Mouse (Mus musculus) olfactory bulb, adult 2 months (tissue): Measurements from ENCODE around the gene Gab2. TPM values are rescaled to one million over a fixed set of nuclear protein-coding genes. Genes with fewer than 3 reads are reported as not detected.

Source experiments
- H3K27ac ChIP-seq: fragments of 200-500 bp; 2 replicates; pipeline ENCODE4 v1.5.1; 2012; ENCODE audit warnings: low read depth, low read length; ENCODE audit not compliant: insufficient read depth
- H3K4me1 ChIP-seq: fragments of 200-500 bp; 2 replicates; pipeline ENCODE4 v1.6.1; 2012; ENCODE audit warnings: low read length; ENCODE audit not compliant: control insufficient read depth, insufficient read depth
- H3K4me3 ChIP-seq: fragments of 200-500 bp; 2 replicates; pipeline ENCODE4 v1.5.1; 2012; ENCODE audit warnings: mild to moderate bottlenecking, low read depth, low read length, moderate library complexity; ENCODE audit not compliant: insufficient read depth
- CTCF ChIP-seq: fragments of 200-500 bp; IDR thresholded peaks from 2 replicates; pipeline ENCODE4 v1.5.1; 2012; ENCODE audit warnings: low read depth, mild to moderate bottlenecking, low read length, moderate library complexity; ENCODE audit not compliant: insufficient read depth
- POLR2A ChIP-seq: fragments of 200-500 bp; IDR thresholded peaks from 2 replicates; pipeline ENCODE4 v1.6.1; 2012; ENCODE audit warnings: mild to moderate bottlenecking, low read depth, low read length, moderate library complexity; ENCODE audit not compliant: insufficient read depth
- WGBS: fragments of 180-500 bp; shearing (Covaris S2); methylation state at CpG from one replicate; pipeline ENCODE4 v1.1.7; 2018; 5-methylcytosine and 5-hydroxymethylcytosine counted together
- polyA plus RNA-seq: library from polyadenylated mRNA; stranded (reverse); fragments of >200 nt; gene quantifications from 2 replicates; pipeline ENCODE4 v1.2.4, GENCODE M21; 2012; ENCODE audit warnings: low replicate concordance; ENCODE audit not compliant: missing spikeins, insufficient read depth, insufficient read length

Gene Gab2
- polyA plus RNA-seq, 1 experiment = not detected

DNA sequence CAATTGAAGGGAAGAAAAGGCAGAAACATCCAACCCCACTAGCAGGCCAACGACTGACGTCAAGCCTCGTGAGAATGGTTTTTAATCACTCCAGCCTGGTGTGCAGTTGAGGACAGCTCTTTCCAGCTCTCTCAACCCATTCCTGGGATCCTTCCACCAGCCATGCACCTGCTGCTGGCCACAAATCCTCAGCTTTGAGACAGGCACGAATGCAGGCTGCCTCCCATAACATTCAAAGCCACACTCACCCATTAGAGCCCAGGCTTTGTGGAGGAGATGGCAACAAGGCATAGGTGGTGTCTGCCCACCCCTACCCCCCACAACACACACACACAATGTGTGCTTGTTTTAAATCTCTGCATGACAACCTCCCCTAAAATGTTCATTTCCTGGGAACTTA, 2.7 kb upstream of the Gab2 start:
- 26% methylated on average over 4 of the region's 4 CpGs for WGBS
- Histone ChIP-seq H3K4me1 (peaks cover 14% of the 10 kb centered on the region), H3K27ac (no peak overlapping the region), H3K4me3 (no peak overlapping the region)
- TF ChIP-seq CTCF (peak; percentile 15; the same call in 1 of the 2 replicates), POLR2A (no peak)

DNA sequence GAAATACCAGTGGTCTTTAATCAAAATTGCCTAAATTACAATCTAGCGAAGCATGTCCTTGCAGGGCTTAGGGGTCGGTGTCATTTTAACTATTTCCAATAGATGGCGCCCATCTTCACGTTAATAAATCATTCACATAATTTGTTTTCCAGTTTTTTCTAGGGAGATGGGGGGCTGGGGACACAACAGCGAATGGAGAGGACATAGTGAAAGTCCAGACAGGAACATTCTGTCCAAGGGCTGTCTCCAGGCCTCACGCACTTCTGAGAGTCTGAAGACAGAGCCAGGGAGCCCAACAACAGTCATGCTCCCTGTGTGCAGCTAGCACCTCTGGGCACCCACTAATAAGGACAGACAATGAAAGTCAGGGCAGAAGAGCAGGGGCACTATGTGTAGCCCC, 2.2 kb upstream of the Gab2 start:
- H3K27ac ChIP-seq = no peak overlapping the region
- no peak overlapping the region for H3K4me3 ChIP-seq
- TF ChIP-seq CTCF = peak; percentile 34; the same call in 1 of the 2 replicates
- TF ChIP-seq POLR2A = no peak
- H3K4me1 ChIP-seq = peaks cover 14% of the 10 kb centered on the region
- 6% methylated on average over 6 of the region's 6 CpGs for WGBS

DNA sequence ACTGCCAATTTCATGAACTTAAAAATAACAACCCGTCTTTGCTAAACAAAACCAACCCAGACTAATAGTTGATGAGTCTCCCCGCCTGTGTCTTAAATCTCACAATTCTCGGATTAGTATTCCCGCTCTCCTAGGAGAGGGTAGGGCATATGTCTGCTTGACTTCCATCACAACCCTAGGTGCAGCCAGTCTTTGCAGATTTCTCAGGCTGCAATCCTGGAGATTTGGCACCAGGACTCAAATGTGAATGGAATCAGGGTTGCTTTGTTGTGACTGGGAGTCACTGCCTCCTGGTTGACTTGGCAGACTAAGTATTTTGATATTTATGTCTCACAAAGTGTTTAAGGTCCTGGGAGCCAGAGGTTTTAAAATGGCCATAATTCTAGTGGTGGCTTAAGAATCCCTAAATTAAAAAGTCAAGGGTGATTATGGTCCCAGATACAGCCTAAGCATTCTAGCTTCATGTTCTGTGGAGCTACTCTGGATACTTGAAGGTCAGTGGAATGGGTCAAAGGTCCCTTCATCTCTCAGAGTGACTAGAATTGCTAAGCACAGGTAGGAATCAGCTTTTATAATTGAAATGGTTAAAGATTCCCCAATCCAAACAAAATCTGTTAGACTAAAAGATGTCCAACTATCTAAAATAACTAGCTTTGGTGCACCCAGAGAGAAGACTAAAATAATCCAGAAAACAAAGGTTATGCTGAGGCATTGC, 1.6 kb upstream of the Gab2 start:
- no peak overlapping the region for H3K27ac ChIP-seq
- 38% methylated on average over 4 of the region's 4 CpGs for WGBS
- H3K4me1 ChIP-seq = peaks cover 14% of the 10 kb centered on the region
- no peak overlapping the region for H3K4me3 ChIP-seq
- no peak for TF ChIP-seq POLR2A
- TF ChIP-seq CTCF = no peak

DNA sequence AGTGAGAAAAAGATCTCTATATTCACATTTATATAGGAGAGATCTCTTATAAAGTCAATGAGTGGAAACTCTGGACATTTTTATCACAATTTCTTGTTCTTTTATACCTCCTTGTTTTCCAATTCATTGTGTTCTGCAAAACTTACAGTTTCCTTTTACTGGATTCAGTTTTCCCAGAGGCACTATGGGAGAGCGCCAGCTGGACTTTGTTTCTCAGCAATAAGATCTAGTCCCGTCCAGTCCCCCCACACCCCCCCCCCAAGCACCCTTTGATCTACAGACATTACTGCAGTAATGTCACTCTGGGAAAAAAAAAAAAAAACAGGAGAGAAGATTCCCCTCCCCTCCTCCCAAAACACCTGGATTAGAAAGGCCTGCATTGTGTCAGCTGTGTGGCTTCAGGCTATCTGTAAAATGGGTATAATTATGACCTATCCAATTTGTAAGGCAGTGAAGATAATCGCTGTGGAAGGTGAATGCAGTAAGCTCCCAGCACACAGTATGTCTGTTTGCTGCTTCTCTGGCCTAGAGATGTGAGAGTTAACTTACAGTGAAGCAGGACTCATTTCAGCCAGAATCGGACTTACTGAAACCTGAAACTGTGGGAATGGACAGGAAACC, 655 bp upstream of the Gab2 start:
- no peak overlapping the region for H3K27ac ChIP-seq

DNA sequence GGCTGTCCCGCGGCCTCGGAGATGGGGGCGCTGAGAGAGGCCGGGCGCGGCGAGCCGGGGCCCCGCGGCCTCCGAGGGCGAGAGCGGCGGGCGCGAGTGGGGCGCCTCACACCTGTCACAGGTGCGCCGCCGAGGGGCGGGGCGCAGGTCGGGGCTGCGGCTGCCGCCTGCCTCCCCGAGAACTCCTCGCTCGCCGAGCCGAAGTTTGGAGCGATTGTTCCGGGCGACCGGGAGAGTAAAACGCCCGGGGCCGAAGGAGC, 503 bp downstream of the Gab2 start:
- H3K4me3 ChIP-seq = peak overlapping the region; percentile 96
- H3K4me1 ChIP-seq = peaks cover 14% of the 10 kb centered on the region
- TF ChIP-seq POLR2A (no peak), CTCF (no peak)
- WGBS = under 1% methylated on average over 38 of the region's 38 CpGs
- H3K27ac ChIP-seq = peak overlapping the region; percentile 73

More for the DNA sequence above, 655 bp upstream of the Gab2 start:
- WGBS = 41% methylated on average over 4 of the region's 4 CpGs
- Histone ChIP-seq H3K4me1 (peaks cover 14% of the 10 kb centered on the region), H3K4me3 (peak overlapping the region; percentile 96)
- TF ChIP-seq POLR2A = no peak
- no peak for TF ChIP-seq CTCF

DNA sequence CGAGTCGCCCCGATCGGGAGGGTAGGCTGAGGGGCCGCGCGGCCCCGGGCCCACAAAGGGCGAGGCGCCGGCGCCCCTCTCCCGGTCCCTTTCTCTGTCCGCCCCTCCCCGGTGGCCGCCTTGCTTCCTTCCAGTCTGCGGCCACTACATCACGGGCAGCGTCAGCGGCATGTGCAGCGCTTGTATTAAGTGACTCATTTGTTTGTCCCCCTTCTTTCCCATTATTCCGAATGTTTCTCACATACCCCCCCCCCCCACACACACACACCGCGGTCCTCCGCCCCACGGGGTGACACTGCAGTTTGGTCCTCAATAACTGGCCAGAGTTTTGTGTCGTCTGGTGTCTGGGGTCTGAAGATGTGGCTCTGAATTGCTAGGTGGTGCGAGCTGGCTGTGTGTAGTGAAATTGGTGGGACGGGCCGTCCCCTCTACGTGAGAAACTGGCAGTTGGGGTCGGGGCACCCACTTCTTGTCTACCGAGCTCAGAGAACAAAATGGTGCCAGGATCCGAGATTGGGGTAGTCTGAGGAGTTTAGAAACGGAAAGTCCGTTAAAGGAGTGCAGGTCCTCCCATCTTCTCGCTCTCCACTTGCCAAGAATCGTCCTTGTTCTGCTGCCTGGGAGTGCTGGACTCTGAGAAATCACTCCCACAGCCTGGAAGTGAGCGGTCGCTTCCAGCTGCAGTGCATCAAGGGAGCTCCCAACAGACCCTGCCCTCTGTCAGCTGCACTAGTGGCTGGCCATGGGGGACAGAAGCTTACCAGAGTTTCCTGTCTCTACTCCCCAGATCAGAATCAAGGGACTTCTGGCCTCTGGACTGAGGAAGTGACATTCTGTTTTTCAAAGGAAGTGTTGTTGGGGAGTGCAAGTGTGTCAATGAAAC, 1.1 kb downstream of the Gab2 start:
- Histone ChIP-seq H3K4me3 (peak overlapping the region; percentile 96), H3K4me1 (peaks cover 14% of the 10 kb centered on the region), H3K27ac (peak overlapping the region; percentile 73)
- TF ChIP-seq CTCF (no peak), POLR2A (no peak)
- WGBS = 1% methylated on average over 40 of the region's 40 CpGs

DNA sequence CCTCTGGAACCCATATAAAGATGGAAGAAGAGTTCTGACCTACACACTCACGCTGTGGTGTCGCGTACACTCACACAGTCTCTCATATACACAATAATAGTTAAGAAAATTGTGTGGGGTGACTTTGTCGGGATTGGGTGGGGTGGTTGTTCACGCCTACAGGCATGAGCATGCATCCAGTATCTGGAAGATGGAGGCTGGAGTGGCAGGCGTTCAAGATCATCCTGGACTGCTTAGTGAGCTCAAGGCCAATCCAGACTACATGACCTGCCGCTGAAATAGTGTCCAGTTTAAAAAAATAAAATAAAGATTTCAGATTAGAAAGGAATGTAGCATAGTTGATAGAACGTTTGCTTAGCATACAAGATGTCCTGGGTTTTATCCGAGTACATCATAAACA, 2.2 kb downstream of the Gab2 start:
- TF ChIP-seq POLR2A (no peak), CTCF (no peak)
- WGBS = 89% methylated on average over 9 of the region's 9 CpGs

DNA sequence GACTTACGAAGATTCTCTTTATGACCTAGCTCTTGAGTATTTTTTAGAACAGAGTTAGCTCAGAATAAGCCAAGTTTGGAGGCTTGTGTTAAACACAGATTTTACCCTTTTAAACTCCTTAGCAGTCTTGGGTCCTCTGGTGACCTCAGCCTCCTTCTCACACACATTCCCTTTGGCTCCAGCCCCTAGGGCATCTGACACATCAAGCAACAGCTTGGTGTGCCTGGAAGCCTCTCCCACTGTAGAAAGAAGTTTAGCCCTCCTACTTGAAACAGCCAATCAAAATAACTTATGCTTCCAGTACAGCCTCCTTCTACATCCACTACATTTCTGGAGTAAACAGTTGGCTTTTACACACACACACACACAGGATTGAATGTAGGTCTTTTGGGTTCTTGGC, 2.8 kb downstream of the Gab2 start:
- WGBS = 93% methylated on average over 1 of the region's 1 CpGs
- Histone ChIP-seq H3K27ac (no peak overlapping the region), H3K4me3 (no peak overlapping the region), H3K4me1 (peaks cover 13% of the 10 kb centered on the region)
- TF ChIP-seq CTCF = no peak
- no peak for TF ChIP-seq POLR2A

More for the DNA sequence above, 2.2 kb downstream of the Gab2 start:
- Histone ChIP-seq H3K4me3 (no peak overlapping the region), H3K27ac (no peak overlapping the region), H3K4me1 (peaks cover 14% of the 10 kb centered on the region)

DNA sequence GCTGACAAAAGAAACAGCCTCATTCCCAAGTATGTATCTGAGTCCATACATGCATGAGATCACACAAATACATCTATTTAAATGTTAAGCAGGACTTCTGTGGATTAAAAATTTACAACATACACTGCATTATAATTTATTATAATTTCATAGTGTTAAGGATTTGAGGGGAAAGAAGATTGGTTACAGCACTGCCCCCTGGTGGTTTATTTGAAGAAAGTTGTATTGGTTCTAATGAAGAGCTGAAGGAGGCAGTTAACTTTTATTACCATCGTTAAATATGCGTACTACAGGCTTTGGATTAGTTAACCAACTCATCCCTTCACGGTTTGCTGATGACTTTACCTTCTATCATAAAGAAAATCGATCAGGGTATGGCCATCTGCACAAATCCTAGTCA, 3.9 kb downstream of the Gab2 start:
- Histone ChIP-seq H3K27ac (no peak overlapping the region), H3K4me1 (peaks cover 11% of the 10 kb centered on the region), H3K4me3 (no peak overlapping the region)
- 9% methylated on average over 4 of the region's 4 CpGs for WGBS
- TF ChIP-seq POLR2A = no peak
- TF ChIP-seq CTCF = no peak
